Mouse (Mus musculus): ENCODE results near the gene Rab6b. TPM values are rescaled to one million over a fixed set of nuclear protein-coding genes. Genes with fewer than 3 reads are reported as not detected.

The Rab6b gene
- 0.76 TPM for polyA plus RNA-seq (2014; fragmentation: Illumina TruSeq; extraction: RNeasy Lipid Tissue Mini Kit (QIAGEN cat#74804); ENCODE audit: low read depth, low replicate concordance)

GRCm38 (mm10) chr9:103111621-103112470 is at the start of gene Rab6b:
Gene Rab6b (plus strand): TSS chr9:103111787.

DNA sequence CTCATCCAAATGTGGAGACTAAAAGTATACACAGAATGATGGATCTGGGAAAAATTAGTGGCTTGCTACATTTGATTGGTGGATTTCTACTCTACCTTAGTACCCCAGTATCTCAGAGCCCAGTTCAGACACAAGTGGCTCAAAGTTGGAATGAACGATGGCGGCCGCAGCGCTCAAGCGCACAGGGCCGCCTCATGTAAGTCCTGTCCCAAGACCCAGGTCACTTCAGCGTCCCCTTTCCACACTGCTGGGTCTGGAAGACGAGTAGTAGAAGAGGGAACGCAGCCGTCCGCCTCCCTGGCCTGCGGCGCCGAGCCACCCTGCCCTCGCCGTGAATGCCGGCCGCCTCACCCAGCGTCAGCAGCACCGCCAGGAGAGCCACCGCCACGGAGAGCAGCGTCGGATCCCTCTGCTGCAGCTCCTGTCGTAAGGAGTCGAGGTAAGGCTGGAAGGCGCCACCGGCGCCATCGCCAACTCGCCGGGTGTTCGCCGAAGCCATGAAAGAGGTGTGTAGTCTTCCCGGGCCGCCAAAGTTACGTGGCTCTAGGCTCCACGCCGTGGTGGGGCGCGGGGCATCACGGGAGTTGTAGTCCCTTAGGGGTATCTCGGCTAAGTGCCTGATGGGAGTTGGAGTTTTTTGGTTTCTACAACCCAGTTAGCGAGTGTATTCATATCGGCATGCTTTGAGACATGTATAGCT is 90.1 kb downstream of the Rab6b start, which contains the start of gene Srprb:
TSS of gene Srprb (minus strand) at position 577 of the 700 bp plus-strand sequence.

DNA sequence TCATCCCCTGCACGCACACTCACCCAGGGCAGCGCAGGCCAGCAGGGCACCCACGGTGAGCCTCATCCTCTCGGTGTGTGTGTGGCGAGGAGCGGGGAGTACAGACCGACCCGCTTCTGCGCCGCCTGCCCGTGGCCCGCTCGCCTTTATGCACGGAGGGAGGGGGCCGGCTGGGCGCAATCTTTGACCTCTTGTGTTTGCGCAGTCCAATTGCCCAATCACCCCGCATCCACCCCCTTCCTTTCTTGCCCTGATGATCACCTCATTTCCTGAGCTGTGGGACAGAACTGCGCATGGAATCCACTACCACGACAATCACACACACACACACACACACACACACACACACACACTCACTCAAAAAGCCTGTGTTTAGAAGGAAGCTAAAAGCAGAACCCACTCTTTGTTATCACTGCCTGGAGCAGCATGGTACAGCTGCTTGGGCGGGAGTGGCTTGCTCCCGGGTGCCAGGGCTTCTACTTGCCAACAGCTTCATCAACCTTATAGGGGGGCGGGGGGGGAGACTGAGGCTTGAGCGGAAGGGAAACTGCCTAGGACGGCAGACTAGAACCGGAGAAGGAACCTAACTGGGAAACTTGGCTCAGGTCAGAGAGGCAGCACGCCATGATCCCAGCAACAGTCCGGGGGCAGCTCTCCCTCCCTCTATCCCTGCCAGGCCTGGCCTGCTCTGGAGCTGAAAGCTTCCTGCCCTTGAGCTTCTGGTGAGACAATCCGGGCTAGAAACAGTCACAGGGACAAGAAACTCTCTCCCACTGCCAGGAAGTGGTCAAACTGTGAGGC is 118.8 kb downstream of the Rab6b start, which contains the start of the genes Gm20425 and Trf:
TSS of gene Gm20425 (minus strand) at position 157 of the 801 bp plus-strand sequence.
TSS of gene Trf (minus strand) at position 294 of the 801 bp plus-strand sequence.

Other genes with a start within 250 kb of the Rab6b start
- gene Slco2a1, start 123.1 kb upstream of the Rab6b start, polyA plus RNA-seq (2014; fragmentation: Illumina TruSeq; extraction: RNeasy Lipid Tissue Mini Kit (QIAGEN cat#74804); ENCODE audit: low read depth, low replicate concordance), result 0.29 TPM
- gene Srprb, start 90.3 kb downstream of the Rab6b start, polyA plus RNA-seq (2014; fragmentation: Illumina TruSeq; extraction: RNeasy Lipid Tissue Mini Kit (QIAGEN cat#74804); ENCODE audit: low read depth, low replicate concordance), result 9.0 TPM
- 4.4 TPM for gene Gm20425, start 118.5 kb downstream of the Rab6b start, polyA plus RNA-seq (2014; fragmentation: Illumina TruSeq; extraction: RNeasy Lipid Tissue Mini Kit (QIAGEN cat#74804); ENCODE audit: low read depth, low replicate concordance)
- gene Trf, start 118.7 kb downstream of the Rab6b start, polyA plus RNA-seq (2014; fragmentation: Illumina TruSeq; extraction: RNeasy Lipid Tissue Mini Kit (QIAGEN cat#74804); ENCODE audit: low read depth, low replicate concordance), result 28.4 TPM
- gene 1300017J02Rik, start 193.3 kb downstream of the Rab6b start, polyA plus RNA-seq (2014; fragmentation: Illumina TruSeq; extraction: RNeasy Lipid Tissue Mini Kit (QIAGEN cat#74804); ENCODE audit: low read depth, low replicate concordance), result 23.1 TPM
- 82.5 TPM for gene Topbp1, start 193.4 kb downstream of the Rab6b start, polyA plus RNA-seq (2014; fragmentation: Illumina TruSeq; extraction: RNeasy Lipid Tissue Mini Kit (QIAGEN cat#74804); ENCODE audit: low read depth, low replicate concordance)